Mouse (Mus musculus) adrenal gland, adult 8-10 months (tissue): ENCODE measurements around the gene Gm14085. TPM values are rescaled to one million over a fixed set of nuclear protein-coding genes. Genes with fewer than 3 reads are reported as not detected.
"Not testable (repeated sequence)": the region's sequence is repeated elsewhere in the genome, so short reads cannot be mapped to it uniquely, and the experiment has no call there.

Source experiments
- DNase-seq: peaks from one replicate; pipeline ENCODE4 v3.0.0; 2022
- total RNA-seq, 4 experiments: library from RNA; stranded (reverse); gene quantifications; 2 replicates each; pipeline ENCODE4 v1.2.4; 2022

The Gm14085 gene
- total RNA-seq = under 1 TPM in 2 of 4 experiments, not detected in 2; 0.15 to 0.17 TPM

DNA sequence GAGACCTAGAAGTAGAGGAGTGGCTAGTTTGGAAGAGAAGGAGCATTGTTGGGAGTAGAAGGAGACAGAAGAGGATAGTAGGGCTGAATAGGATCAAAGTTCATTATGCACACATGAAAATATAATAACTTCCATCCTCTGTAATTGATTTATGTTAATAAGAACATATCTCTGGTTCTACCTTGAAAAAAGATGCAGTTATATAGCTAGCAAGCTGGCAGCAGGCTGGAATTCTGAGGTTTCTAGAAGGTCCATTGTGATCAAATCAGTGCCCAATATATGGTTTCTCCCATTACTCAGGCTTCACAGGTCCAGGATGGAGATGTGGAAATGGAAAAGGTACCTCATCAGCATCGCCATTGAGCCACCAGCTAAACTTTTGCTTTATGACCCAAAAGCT is at the start of gene Gm14085:
Gene Gm14085, plus strand, starts transcription at position 301 of the 400 bp plus-strand sequence.
- DNase-seq = no peak

DNA sequence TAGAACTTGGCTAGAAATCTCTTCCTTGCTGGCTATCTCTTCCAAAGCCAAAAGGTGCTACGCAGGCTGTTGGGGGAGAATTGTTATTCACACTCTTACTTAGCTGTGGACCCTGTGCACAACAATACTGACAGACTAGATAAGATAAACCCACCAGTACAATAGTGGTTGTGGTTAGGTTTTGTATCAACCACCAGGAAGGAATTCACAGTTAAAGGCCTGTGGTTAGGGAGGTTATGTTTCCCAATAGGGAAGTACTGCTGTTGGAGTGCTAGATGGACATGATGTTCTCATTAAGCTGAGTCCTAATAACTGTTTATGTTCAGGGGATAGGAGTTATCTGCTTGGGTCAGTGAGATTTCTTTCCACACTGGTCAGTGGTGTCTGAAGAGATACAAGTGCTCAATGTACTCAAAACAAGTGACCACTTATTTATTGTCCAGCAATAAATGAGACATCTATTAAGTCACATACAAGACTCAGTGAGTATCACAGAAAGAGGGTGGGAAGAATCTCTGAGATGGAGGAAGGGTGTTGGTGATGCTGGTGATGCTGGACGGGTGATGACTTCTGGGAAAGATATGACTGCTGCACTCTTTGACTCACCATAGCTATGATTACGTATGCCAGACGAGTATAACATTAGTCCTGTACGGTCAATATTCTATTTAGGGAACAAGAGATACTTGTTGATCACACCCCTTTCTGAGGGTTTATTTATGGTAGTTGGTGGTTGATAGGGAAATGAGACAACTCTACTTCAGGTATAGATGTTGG is 45.8 kb upstream of the Gm14085 start:
- not testable (repeated sequence) for DNase-seq

GRCm38 (mm10) chr2:122440521-122440920 is 44.2 kb upstream of the Gm14085 start:
- not testable (repeated sequence) for DNase-seq

DNA sequence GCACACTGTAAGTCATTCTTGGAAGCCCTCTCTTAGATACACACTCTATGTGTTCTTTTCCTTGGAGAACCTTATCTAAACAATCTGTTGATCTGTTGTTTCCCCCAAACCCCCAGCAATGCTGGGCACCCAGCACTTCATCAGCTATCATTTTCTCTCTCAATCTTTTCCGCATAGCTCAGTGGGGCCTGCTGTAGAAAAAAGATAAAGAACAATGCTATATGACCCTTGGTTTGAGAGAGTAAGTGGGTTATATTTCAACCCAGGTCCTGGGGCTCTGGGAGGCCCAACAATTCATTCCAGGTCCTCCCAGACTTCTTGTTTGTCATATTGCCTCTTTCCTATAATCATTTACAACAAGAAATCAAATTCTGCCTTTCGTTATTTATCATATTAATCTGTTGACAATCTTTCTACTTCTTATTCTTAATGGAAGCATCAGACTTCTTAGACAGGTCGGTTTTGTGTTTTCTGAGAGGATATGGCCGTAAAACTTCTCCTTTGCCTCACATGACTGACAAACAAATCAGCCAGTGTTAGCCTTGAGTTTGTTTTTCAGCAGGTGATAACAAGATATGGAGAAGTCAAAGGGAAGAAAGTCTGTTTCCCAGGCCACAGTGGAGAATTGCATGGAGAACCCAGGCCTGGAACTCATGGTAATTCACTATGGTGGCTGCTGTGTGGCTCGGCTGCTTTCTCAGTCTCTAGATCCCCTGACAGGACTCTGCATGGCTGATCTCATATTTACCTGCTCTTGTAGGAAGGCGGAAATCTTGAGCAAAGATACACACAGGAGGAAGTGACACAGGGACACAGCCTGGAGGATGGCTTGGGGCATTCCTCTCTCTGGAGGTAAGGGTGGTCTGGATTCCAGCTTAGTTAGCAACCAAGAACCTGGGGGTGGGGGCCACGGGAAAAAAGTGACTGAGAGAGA is 43.5 kb upstream of the Gm14085 start:
- no peak for DNase-seq

DNA sequence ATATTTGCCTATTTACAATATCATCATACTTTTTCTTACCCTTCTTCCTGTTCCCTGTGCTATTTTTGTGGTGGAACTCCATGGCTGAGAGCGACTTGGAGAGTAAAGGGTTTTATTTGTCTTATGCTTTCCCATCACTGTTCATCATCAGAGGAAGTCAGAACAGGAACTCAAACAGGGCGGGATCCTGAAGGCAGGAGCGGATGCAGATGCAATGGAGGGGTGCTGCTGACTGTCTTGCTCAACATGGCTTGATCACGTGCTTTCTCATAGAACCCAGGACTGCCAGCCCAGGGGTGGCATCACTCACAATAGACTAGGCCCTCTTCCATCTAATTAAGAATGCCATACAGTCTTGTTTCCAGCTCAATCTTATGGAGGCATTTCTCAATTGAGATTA is 34.4 kb upstream of the Gm14085 start:
- DNase-seq = no peak

GRCm38 (mm10) chr2:122452426-122452825 is 32.3 kb upstream of the Gm14085 start:
- no peak for DNase-seq

DNA sequence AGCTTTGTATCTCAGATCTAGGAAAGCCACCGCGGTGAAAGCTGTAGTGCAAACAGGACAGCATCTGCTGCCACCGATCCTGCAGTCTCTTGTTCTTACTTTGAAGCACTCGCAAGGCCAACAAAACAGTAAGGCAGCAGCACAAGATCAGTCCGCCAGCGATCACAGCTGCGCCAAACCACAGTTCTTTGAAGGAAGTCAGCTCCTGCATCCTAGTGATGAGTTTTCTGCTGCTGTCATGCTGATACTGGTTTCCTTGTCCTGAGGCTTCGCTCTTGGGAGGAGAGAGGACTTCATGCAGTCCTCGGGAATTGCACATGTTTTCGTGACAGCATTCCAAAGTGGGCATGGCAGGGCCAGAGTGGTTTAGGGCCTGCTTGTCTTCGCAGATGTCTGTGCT is 17.8 kb upstream of the Gm14085 start:
- no peak for DNase-seq

GRCm38 (mm10) chr2:122467351-122468013 is 17.3 kb upstream of the Gm14085 start:
- DNase-seq = peak; percentile 91

DNA sequence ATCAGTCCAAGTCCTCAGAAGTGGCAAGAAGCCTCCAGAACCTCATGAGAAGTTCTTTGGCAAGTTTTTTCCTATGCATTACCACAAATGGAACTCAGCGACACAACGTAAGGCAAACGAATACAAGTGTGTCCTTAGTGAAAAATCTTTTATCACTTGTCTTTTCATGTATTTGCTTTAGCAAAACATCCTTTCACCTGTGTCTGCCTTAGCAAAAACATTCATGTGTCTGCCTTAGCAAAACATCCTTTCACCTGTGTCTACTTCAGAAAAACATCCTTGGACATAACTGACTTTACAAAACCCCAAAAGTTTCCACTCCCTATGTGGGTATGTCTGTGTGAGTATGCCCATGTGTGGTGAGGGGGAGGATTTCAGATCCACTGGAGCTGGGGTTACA is 15.5 kb upstream of the Gm14085 start:
- DNase-seq = no peak

GRCm38 (mm10) chr2:122476585-122476984 is 8.2 kb upstream of the Gm14085 start:
- no peak for DNase-seq

GRCm38 (mm10) chr2:122483787-122484186 is 954 bp upstream of the Gm14085 start:
- DNase-seq = not testable (repeated sequence)

- DNase-seq = not testable (repeated sequence)
Observed at GRCm38 (mm10) chr2:122485654-122486053, 913 bp downstream of the Gm14085 start.

- DNase-seq = not testable (repeated sequence)
Observed at GRCm38 (mm10) chr2:122486122-122486521, 1.4 kb downstream of the Gm14085 start.

- no peak for DNase-seq
Observed at GRCm38 (mm10) chr2:122486674-122487073, 1.9 kb downstream of the Gm14085 start.

- DNase-seq = not testable (repeated sequence)
Observed at GRCm38 (mm10) chr2:122529696-122530095, 45.0 kb downstream of the Gm14085 start.

DNA sequence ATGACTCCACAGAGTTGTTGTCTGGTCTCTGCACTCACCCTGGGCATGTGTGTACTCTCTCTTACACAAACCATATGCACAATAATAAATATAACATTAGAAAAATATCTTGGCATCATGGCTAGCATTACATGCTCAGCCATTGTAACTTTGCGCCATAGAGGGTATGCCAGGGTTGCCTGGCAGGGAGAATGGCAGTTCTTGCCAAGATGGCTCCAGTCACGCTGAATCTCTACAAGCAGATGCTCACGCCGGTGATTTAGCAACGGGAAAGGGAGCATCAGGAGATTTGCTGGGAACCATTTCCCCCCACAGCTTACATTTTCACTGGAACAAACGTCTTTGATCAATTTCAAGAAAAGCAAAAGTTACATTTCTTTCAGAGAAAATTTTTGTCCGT is 46.5 kb downstream of the Gm14085 start:
- DNase-seq = no peak

DNA sequence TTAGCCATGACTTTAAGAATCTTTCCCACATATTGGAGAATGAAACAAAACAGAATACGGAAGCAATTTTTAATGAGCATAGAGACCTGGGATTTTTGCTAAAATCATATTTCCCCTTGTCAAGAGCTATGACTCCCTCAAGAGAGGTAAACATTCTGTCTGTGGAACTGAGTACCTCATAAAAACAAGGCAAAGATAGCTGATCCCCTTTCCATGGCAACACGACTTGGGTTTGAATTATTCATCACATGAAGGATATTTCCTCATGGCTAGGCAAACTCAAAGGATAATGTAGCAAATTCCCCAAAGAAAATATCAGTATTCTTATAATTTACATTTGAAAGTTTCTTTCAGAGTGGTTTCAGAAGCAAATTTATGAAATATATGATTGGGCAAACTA is 47.0 kb downstream of the Gm14085 start:
- DNase-seq = no peak

DNA sequence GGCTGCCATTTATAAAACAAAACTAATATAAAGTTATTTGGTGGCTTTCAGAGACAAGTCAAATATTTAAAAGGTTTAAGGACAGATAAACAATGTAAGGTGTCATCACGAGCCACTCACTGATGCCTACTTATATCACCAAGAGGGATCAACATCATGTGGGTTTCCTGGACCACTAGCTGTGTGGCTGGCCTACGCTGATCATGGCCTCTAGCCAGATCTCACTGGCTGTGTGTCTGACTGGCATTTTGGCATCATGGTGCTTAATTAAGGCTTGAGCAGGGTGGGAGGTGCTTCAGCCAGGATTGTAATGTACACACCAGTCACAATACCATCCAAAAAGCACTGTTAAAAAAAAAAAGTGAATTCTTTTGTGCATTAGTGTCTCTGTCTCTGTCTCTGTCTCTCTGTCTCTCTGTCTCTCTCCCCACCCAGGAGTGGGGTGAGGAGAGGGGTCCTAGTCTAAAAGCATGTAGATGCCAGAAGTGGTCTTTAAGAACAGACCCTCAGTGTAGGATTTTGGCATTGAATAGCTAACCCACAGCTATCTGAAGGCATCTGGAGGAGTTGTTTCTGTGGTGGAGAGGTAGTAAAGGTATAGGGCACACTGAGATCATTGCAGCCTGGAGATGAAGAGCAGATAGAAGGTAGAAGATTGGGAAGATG is 47.5 kb downstream of the Gm14085 start:
- DNase-seq = no peak

DNA sequence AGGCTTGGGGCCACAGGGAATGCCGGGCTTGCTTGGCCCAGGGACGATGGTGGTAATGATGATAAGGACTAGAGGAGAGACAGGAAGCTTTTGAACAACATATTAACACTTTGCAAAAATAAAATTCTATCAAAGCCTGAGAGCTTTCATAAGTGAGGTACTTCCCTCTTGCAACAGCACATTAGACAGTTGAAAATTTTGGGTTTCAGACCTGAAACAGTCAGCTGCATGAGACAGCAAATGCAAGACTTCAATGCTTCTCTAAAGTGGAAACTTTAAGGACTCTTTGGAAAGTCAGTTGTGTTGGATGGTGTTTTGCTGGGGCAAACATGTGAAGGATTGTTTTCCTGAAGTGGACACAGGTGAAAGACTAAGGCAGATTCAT is 48.1 kb downstream of the Gm14085 start:
- DNase-seq = no peak

GRCm38 (mm10) chr2:122533378-122533777 is 48.6 kb downstream of the Gm14085 start:
- DNase-seq = no peak

GRCm38 (mm10) chr2:122534671-122535070 is 49.9 kb downstream of the Gm14085 start:
- no peak for DNase-seq

DNA sequence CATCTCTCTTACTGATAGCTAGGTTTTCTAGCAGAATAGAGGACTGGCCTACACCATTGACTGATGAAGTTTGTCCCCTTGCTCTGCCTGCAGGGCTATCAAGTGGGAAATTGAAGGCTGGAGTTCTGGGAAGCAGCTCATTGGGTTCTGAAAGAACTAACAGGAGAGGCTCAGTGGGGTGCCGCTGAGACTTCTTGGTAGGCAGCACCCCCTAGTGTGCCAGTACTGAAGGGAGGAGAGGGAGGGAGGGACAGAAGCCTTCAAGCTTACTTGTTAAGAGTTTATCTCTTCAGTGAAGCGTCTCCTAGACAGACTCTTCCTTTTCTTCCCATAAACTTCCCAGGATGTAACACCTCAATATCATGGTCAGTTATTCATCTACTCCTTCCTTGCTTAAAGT is 73.6 kb downstream of the Gm14085 start:
- DNase-seq = peak; percentile 13
